Mouse (Mus musculus) testis, adult 2 months (tissue): ENCODE results near the gene Mapk12. TPM values are rescaled to one million over a fixed set of nuclear protein-coding genes. Genes with fewer than 3 reads are reported as not detected.

ENCODE experiments used
- H3K27ac ChIP-seq: fragments of 200-500 bp; 2 replicates; pipeline ENCODE4 v1.5.1; 2012; ENCODE audit warnings: low read depth, low read length; ENCODE audit not compliant: control insufficient read depth, insufficient read depth
- H3K27me3 ChIP-seq: fragments of 200-500 bp; 2 replicates; pipeline ENCODE4 v1.6.1; 2012; ENCODE audit warnings: mild to moderate bottlenecking, low read length, moderate library complexity; ENCODE audit not compliant: control insufficient read depth, insufficient read depth
- H3K36me3 ChIP-seq: fragments of 200-500 bp; 2 replicates; pipeline ENCODE4 v1.6.1; 2012; ENCODE audit warnings: mild to moderate bottlenecking, low read length; ENCODE audit not compliant: control insufficient read depth, insufficient read depth
- H3K4me1 ChIP-seq: fragments of 200-500 bp; 2 replicates; pipeline ENCODE4 v1.6.1; 2012; ENCODE audit warnings: low read length; ENCODE audit not compliant: control insufficient read depth, insufficient read depth
- H3K4me3 ChIP-seq: fragments of 200-500 bp; 2 replicates; pipeline ENCODE4 v1.5.1; 2012; ENCODE audit warnings: low read depth, mild to moderate bottlenecking, low read length, moderate library complexity, mixed read lengths; ENCODE audit not compliant: control insufficient read depth
- CTCF ChIP-seq: fragments of 200-500 bp; IDR thresholded peaks from 2 replicates; pipeline ENCODE4 v1.5.1; 2012; ENCODE audit warnings: low read depth, mild to moderate bottlenecking, inconsistent platforms, low read length, moderate library complexity; ENCODE audit not compliant: control insufficient read depth, insufficient read depth, insufficient replicate concordance
- POLR2A ChIP-seq: fragments of 200-500 bp; IDR thresholded peaks from 2 replicates; pipeline ENCODE4 v1.6.1; 2012; ENCODE audit warnings: low read depth, mild to moderate bottlenecking, inconsistent platforms, low read length, moderate library complexity; ENCODE audit not compliant: control insufficient read depth
- polyA plus RNA-seq: library from polyadenylated mRNA; depleted of rRNA; stranded (reverse); fragments of >200 nt; gene quantifications from 2 replicates; pipeline ENCODE4 v1.2.3, GENCODE M21; 2012

Gene Mapk12
- polyA plus RNA-seq, 1 experiment: 1.0 TPM

GRCm38 (mm10) chr15:89136461-89137155 lies 3.9 kb downstream of the Mapk12 start:
- H3K36me3 ChIP-seq: no peaks in the 10 kb centered on the region
- TF ChIP-seq CTCF: no peak
- no peak for TF ChIP-seq POLR2A
- H3K27ac ChIP-seq: no peak overlapping the region
- no peak overlapping the region for H3K4me3 ChIP-seq
- H3K27me3 ChIP-seq: no peaks in the 10 kb centered on the region; the same call in 1 of the 2 replicates
- peaks cover 14% of the 10 kb centered on the region for H3K4me1 ChIP-seq

- H3K36me3 ChIP-seq: no peaks in the 10 kb centered on the region
- peaks cover 5% of the 10 kb centered on the region for H3K4me1 ChIP-seq
- TF ChIP-seq POLR2A (no peak), CTCF (no peak)
- H3K27me3 ChIP-seq: no peaks in the 10 kb centered on the region
- no peak overlapping the region for H3K4me3 ChIP-seq
- no peak overlapping the region for H3K27ac ChIP-seq
Observed at GRCm38 (mm10) chr15:89131316-89131715, 9.2 kb downstream of the Mapk12 start.

- H3K4me1 ChIP-seq: peaks cover 5% of the 10 kb centered on the region
- no peaks in the 10 kb centered on the region for H3K36me3 ChIP-seq
- no peak overlapping the region for H3K27ac ChIP-seq
- no peak overlapping the region for H3K4me3 ChIP-seq
- no peak for TF ChIP-seq CTCF
- no peak for TF ChIP-seq POLR2A
- no peaks in the 10 kb centered on the region for H3K27me3 ChIP-seq
Observed at GRCm38 (mm10) chr15:89130245-89130644, 10.3 kb downstream of the Mapk12 start.

GRCm38 (mm10) chr15:89128382-89129350 lies 11.8 kb downstream of the Mapk12 start, which contains the start of gene Hdac10:
Hdac10 (minus strand) TSS chr15:89128700.
- TF ChIP-seq POLR2A: no peak
- TF ChIP-seq CTCF: peak; percentile 94
- H3K27me3 ChIP-seq: no peaks in the 10 kb centered on the region
- no peaks in the 10 kb centered on the region for H3K36me3 ChIP-seq
- peak within 1 kb of the TSS; percentile 39; the same call in 1 of the 2 replicates for H3K27ac ChIP-seq
- H3K4me1 ChIP-seq: peaks cover 8% of the 10 kb centered on the region
- peak within 1 kb of the TSS; percentile 85 for H3K4me3 ChIP-seq

GRCm38 (mm10) chr15:89127364-89127940 lies 13.1 kb downstream of the Mapk12 start:
- H3K4me3 ChIP-seq: no peak overlapping the region
- H3K27me3 ChIP-seq: no peaks in the 10 kb centered on the region
- no peak overlapping the region for H3K27ac ChIP-seq
- no peaks in the 10 kb centered on the region for H3K36me3 ChIP-seq
- H3K4me1 ChIP-seq: peaks cover 11% of the 10 kb centered on the region
- TF ChIP-seq POLR2A: no peak
- no peak for TF ChIP-seq CTCF

- H3K4me1 ChIP-seq: peaks cover 17% of the 10 kb centered on the region
- H3K36me3 ChIP-seq: no peaks in the 10 kb centered on the region
- H3K27me3 ChIP-seq: no peaks in the 10 kb centered on the region
- TF ChIP-seq CTCF (no peak), POLR2A (no peak)
- H3K27ac ChIP-seq: no peak overlapping the region
- H3K4me3 ChIP-seq: no peak overlapping the region
Observed at GRCm38 (mm10) chr15:89126622-89127021, 13.9 kb downstream of the Mapk12 start.

GRCm38 (mm10) chr15:89125351-89125750 lies 15.2 kb downstream of the Mapk12 start:
- no peak for TF ChIP-seq POLR2A
- TF ChIP-seq CTCF: no peak
- Histone ChIP-seq H3K27me3 (no peaks in the 10 kb centered on the region), H3K4me1 (peaks cover 17% of the 10 kb centered on the region), H3K4me3 (no peak overlapping the region), H3K36me3 (no peaks in the 10 kb centered on the region), H3K27ac (no peak overlapping the region)
